Mouse (Mus musculus): ENCODE measurements around the gene Ttc25.

DNA sequence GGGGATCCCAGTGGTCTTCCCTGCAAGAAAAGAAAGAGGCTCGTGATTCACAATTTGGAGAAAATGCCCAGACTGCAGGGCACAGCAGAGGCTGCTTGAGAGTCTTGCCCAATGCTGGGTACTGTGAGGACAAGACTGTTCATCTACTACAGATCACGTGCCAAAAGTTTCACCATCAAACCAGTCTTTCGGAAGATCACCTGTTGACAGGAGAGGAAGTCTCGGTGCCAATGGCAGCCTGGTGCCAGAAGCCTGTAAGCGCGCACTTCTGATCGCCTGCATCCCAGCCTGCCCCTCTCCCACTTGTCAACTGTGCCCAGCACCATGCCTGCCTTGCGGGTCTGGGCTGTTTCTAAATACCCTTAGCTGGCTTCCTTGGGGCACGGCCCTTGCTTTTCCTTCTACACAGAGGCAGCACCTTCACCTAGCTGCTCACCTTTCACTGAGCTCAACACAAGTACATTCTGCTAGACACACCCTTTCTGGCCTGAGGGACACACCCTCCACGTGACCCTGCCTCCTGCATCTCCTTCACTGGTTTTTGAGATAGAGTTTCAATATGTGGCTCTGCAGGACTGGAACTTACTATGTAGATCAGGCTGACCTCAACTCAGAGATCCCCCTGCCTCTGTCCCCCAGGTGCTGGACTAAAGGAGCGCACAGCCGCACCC is 40.3 kb upstream of the Ttc25 start:
- TF ChIP-seq CTCF (IDR thresholded peaks at IDR 0.05; ENCODE audit: extremely low read depth, insufficient read depth, insufficient read length, insufficient replicate concordance): no peak
- TF ChIP-seq POLR2A (IDR thresholded peaks at IDR 0.05; ENCODE audit: low read depth, low read length): no peak
